21 mouse cellular contexts compared by ENCODE assay signal in the genomic region with DNA sequence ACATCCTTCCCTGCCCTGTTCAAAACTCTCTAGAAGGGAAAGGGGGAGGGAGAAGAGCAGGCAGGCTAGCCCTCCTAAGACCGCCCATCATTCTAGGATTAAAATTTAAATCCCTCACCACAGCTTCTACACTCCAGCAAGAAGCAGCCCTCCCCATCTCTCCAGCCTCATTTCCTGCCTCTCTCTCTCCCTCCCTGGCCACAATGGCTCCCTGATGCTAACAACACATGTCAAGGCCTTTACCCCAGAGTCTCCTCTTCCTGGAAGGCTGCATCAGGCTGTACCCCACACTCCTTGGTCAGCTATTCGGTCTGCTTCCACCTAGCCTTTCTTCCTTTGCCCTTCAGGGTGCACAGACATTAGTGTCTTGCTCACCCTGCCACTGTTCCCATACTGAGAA.
"Had no signal": no experiment of that assay in that cellular context is flagged by ENCODE, and none has a peak within 500 bp of the region (broad histone marks: within the 10 kb centered on the region; RNA-seq: fewer than 3 reads in every experiment).

No protein-coding gene starts in this region.

- H3K27ac ChIP-seq: kidney, postnatal 0 days; layer of hippocampus, adult 2 months; left cerebral cortex, adult 2 months; liver, embryonic 13.5 days; macrophage; neural tube, embryonic 13.5 days; stomach, postnatal 0 days had no signal

- H3K36me3 ChIP-seq: liver, embryonic 13.5 days; neural tube, embryonic 13.5 days had no signal

- DNase-seq: kidney, adult 2 months; kidney, postnatal 25 days; layer of hippocampus, postnatal 36 days; liver, embryonic 13.5 days; lung, adult 2 months; lung, postnatal 14 days; right cerebral cortex, adult 18-20 months; right cerebral cortex, postnatal 14 days; right cerebral cortex, postnatal 4 days; thymus, adult 2 months; thymus, postnatal 14 days; thymus, postnatal 4 days had no signal

- H3K4me2 ChIP-seq: liver, embryonic 13.5 days; midbrain, embryonic 11.5 days; neural tube, embryonic 13.5 days had no signal

- H3K4me3 ChIP-seq: layer of hippocampus, adult 2 months; left cerebral cortex, adult 2 months; liver, embryonic 13.5 days; myocyte; neural tube, embryonic 13.5 days had no signal

- ATAC-seq: midbrain, embryonic 16.5 days had no signal

- H3K9me3 ChIP-seq: liver, embryonic 13.5 days; neural tube, embryonic 13.5 days had no signal

- H3K9ac ChIP-seq: liver, embryonic 13.5 days; neural tube, embryonic 13.5 days had no signal
